Mouse (Mus musculus) CD8-positive naive resting alpha-beta T cell, adult 2 months (primary cell): ENCODE measurements around the gene Cd80.

Source experiments
- DNase-seq, 2 experiments: peaks; one replicate each; pipeline ENCODE4 v3.0.0; 2022; ENCODE audit warnings: low read depth in 2 of 2, low spot score in 2 of 2

Cd80 gene

DNA sequence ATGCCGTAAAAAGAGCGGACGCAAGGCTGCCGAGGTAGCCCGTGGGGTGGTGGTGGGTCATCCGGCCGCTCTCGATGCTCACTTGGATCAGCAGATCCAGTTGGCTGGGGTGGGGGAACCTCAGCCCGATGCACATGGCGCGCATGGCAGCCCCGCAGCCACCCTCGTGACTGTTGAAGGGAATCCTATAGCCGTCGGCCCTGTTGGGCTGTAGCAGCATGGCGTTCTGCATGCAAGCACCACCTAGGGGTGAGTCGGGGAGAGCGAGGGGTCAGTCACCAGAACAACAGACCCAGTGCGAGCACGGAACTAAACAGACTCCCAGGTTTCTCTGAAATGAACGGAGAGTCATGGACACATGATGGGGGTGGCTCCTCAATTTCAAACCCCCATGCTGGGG lies 8.0 kb upstream of the Cd80 start:
- DNase-seq: no peak

DNA sequence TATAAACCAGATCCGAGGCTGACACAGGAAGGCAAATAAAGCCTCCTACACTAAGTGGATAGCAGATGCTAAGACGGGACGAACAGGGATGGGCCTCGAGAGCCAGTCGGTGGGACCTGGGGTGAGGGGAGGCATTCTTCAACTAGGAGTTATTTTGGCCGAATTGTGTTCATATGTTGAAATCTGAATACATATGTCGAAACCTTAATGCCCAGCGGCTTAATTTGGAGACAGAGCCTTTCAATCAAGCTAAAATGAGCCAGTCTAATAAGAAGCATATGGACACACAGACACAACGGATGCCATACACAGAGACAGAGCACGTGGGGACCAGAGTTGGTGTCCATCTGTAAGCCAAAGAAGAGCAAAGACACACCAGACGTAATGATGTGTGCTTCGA lies 6.9 kb upstream of the Cd80 start:
- DNase-seq: no peak

DNA sequence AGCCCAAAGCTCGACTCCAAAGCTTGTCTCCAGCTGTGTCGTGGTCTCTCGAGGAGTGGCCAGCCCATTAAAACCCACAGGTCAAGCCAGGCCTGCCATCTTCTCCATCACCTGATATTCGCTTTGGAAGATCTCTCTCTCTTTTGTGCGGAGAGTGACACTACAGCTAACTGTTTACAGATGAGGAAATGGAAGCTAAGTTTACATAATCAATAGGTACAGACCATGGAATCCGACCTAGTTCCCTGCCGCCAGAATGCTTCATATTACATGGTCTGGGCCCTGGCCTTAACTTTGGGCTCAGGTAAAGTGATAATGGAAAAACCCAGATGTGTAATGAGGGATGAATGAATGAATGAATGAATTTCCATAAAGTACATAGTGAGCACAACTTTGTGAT lies 4.7 kb upstream of the Cd80 start:
- no peak for DNase-seq

DNA sequence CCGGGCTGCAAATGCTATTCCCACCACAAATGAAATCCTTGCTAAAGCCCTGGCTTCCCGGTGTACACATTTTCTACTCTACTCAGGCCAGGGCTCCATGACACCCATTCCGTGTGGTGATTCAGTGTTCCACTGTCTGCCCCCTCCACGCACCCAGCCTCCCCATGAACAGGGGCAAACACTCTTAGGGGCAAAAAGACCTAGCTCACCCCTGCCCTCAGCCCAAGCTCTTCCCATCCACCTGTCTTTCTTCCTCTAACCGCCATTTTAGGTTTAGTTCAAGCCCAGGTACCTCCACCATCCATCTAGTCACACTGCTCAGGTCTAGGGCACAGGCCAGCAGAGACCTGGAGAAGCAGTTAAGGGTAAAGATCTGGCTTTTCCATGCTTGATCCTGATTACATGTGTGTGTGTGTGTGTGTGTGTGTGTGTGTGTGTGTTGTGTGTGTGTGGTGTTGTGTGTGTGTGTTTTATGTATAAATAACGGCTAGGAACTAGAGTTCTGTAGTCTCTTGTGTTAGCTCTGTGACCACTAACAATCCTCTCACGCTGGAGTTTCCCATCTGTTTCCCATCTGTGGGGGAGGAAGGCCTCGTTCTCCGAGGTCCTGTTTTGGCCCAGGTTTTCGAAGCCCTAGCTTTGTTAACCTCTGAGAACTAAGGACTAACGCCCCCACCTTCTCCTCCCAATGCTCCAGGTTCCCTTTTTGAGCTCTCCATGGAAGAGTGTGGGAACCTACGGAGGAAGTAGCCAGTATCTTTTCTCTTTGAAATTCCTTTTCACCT lies 3.7 kb upstream of the Cd80 start:
- DNase-seq: no peak

DNA sequence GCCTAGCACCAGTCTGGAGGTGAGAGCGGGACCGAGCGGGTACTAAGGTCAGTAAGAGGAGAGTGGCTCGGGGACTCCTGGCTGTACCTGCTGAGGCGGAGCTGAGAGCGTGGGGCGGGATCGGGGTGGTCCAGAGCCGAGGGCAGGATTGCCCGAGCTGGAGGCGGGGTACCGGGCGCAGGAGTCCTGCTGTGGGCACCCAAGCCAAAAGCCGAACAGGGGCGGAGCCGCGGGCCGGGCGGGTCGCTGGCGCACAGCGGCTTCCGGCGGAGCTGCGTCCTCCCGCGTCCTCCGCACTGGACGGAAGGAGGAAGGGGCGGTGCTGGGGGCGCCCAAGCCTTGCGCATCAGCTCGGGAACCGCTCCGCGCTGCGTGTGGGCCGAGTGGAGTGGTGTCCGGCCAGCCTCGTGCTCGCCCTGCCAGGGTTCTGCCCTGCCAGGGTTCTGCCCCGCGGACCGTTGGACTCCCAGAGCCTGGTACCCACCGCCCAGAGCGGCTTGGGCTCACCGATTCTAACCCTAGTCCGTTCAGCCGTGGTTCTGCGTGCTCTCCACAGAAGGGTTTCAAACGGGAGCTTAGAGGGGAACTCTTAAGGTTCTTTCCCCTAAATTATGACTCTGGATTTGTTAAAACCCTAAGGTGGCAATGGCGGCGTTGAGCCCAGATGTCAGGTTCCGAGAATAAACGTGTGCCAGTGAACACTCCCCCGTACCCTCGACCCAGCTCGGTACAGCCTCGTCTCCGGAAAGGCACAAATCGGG lies 2.7 kb upstream of the Cd80 start, which contains the start of gene Adprh:
Adprh (minus strand) TSS at position 262 of the 761 bp plus-strand sequence.
- DNase-seq: peak; percentile 58 to 65

DNA sequence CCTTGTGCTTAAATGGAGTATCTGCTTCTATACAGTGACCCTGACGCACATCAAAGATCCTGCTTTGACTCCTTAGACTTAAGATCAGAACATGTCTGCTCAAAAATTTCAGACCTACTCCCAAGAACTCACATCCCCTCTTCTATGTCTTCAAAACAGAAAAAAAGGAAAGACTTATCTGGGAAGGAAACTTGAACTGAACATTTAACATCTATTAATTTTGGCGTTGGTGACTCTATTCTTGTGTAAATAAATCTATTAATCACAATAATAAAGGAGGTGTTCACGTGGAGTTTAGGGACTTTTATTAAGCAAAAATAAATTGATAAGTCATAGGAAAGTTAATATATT lies 2.2 kb upstream of the Cd80 start:
- DNase-seq: no peak

DNA sequence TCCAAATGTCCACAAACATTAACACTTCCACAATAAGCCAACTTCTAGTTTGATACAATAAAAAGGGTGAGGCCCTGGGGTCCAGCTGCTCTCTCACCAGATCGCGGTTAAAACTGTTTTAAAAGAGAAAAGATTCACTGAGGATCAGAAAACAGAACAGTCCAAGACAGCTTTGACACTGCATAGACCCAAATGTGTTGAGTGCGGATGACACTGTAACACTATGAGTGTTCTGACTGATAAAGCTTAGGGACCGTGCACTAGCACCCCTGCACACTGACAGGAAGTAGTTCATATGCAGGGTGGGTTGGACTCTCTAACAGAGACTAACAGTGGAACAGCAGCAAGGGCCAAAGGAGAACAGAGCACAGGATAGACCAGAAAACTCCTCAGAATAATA lies 1.4 kb upstream of the Cd80 start:
- DNase-seq: no peak

DNA sequence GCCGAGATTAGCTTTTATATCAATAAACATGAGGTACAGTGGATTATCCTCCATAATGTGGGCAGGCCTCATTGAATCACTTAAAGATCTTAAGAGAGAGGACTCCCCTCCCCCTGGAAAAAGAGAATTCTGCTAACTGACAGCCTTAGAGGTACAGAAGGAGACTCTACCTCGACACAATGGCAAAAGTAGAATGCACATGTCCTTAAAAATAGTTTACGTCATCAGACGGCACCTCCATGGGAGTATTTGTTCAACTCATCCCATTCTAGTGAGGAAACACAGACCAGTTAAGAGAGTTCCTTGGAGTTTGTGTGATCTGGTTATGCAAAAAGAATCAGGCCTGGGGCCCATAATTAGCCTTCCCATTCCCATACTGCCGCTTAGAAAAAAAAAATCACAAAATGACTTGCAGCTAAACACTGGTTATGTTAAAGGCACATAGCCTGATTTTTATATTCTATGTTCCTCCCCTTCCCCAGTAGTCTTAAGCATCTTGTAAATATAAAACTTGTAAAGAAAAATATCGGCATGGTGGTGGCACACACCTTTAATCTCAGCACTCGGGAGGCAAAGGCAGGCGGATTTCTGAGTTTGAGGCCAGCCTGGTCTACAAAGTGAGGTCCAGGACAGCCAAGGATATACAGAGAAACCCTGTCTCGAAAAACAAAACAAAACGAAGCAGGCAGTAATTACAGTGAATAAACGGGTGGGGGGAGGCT lies 667 bp upstream of the Cd80 start:
- DNase-seq: no peak

DNA sequence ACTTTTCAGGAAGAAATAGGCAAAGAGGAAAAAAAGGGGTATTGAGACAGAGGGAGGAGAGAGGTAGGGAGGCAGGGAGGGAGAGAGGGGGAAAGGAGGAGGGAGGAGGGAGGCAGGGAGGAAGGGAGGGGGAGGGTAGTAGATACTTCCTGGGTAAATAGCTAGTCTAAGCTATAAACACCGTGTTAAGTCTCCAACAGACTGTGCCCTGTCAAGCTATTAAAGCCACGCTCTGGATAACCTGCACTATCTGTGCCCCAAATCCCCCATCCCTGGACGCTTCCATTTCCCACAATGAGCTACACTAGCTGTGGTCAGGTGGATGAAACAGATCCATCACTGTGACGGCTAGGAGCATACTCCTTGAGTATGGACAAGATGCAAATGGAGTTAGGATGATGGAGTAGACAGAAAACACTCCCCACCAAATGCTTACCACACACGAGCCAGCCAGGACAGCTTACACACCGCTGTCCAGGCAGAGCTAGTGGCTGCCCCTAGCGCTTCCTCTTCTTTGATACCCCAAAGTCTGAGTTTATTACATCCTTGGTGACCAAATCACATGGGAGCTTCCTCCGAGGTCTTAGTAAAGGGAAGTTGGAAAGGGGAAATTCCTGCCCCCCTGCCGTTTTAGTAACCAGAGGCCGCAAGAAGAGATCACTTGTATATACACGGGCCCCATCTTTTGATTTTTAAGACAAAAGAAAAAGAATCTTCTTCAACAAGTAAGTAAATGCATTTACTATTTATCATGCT lies 1.6 kb downstream of the Cd80 start:
- DNase-seq: no peak

DNA sequence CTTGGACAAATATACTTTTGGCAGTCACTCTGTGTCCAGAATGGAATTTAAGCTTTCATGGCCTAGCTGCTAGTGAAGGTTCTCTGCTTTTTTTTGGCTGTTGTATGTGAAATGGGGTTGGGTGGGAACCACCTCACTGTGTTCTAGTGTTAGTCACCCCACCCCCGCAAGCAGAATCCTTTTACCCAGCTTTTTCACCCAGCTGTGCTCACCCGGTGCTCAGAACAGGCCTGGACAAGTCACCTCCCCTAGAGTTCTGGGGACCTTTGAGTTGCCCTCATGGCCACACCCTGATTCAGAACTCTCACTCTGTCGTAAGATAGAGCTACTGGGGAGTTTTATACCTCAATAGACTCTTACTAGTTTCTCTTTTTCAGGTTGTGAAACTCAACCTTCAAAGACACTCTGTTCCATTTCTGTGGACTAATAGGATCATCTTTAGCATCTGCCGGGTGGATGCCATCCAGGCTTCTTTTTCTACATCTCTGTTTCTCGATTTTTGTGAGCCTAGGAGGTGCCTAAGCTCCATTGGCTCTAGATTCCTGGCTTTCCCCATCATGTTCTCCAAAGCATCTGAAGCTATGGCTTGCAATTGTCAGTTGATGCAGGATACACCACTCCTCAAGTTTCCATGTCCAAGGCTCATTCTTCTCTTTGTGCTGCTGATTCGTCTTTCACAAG lies 3.4 kb downstream of the Cd80 start:
- DNase-seq: no peak

DNA sequence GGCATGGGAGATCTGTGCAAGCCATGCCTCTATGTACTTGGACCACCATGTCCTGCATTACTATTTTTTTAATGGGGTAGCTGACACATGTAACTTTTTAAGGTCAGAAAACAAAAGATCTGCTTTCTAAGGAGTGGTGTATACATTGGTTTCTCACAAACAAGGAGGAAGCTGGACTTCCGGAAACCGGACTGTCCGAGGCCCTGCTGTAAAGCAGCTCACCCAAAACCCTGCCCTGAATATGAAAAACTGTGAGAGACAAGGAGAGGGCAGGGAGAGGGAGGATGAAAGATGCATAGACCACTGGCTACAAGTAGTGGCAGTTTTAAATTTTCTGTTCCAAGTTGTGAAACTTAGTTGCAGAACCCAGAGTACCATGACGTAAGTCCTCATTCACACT lies 4.6 kb downstream of the Cd80 start:
- no peak for DNase-seq

DNA sequence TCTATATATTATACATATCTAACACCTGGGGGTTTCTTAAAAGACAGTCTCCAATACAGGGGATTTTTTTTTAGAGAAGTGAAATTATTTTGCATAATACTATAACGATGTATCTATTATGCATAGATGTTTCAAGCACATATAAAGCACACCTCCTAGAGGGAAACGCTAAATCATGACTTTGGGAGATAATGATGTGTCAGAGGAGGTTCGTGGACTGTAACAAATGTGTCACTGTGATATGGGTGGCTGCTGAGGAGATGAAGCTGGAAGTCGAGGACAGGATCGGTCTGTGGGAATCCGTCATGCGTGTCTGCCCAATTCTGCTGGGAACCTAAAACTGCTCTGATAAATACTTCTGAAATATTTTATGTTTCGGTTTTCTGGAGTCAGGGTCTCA lies 6.4 kb downstream of the Cd80 start:
- DNase-seq: no peak

DNA sequence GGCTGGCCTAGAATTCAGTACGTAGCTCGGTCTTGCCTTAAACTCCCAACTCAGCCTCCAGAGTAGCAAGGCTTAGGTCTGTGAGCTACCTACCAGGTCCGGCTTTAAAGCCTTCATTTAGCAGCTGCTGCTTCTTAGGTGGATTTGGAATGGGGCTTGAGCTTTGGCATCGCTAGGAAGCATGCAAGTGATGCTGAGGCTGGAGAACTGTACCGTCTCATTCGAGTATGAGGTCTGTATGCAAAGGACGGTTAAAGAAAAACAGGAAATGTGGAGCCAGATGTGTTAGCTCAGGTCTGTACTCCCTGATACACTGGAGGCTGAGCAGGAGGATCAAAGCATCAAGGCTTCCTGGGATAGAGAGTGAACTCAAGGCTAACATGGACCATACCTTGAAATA lies 6.8 kb downstream of the Cd80 start:
- no peak for DNase-seq

DNA sequence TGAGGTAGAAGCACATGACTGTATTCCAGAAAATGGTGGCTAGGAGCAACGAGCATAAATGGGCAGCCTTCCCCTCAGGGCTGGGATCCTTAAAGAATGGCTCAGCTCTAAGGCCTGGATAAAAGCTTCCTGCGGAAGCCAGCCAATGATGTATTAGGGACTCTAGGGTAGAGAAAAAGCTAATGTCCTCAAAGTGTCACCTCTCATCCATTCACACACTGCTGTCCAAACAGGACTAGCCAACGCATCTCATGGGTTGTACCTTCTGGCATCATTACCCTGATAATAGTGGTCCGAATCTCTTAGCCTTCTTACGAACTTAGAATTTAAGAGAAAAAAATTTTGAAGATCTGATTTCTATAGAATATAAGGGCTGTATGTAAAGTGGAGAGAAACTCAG lies 7.9 kb downstream of the Cd80 start:
- no peak for DNase-seq

DNA sequence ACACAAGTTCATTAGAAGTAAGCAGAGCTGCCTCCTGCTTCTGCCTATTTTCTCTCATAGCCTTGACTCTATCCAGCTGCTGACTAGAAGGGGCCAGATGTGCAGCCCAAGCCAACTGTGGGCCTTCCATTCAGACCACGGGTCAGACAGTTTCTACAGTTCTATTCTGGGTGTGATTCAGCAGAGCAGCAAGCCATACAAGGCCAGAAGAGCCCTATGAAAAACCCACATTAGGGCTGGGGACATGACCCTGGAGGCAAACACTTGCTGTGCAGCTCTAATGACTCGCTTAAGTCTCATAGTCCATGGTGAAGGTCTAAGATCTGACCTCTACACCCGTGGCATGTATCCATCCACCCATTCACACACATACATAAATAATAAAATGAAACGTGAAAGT lies 10.7 kb downstream of the Cd80 start:
- no peak for DNase-seq

DNA sequence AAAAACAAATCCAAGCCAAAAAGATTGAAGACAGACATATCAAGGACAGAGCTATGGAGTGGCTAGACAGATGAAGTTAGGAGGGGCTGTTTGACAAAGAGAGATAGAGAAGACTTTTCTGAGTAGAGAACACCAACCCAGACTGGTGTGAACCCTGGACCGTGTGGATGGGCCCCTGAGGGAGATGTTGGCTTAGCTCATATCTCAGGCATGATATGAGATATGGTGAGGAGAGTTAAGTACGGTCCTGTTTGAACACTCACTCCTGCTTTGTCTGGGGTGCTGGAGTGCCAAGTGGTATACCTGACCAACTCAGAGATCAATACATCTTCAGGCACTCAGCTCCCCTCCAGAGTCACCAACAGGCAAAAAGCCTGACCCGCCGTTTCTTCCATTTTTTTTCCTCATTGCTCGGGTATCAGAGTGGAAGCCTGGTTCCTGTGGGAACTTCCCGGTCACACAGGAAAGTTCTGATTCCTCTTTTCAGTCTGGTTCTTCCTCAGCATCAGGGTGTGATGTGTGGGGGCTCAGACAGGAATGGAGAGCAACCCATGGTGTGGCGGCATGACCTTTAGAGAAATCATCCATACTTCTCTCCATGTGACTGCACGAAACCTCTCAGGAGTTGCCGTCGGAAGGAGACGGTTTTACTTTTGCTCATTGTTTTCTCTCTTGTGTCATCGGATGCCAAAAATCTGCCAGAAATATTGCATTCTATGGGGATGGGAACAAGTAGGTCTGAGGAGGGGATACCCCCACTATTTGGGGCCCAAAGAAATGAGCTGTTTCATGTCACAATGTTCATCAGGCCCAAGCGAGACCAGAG lies 11.9 kb downstream of the Cd80 start:
- DNase-seq: no peak

DNA sequence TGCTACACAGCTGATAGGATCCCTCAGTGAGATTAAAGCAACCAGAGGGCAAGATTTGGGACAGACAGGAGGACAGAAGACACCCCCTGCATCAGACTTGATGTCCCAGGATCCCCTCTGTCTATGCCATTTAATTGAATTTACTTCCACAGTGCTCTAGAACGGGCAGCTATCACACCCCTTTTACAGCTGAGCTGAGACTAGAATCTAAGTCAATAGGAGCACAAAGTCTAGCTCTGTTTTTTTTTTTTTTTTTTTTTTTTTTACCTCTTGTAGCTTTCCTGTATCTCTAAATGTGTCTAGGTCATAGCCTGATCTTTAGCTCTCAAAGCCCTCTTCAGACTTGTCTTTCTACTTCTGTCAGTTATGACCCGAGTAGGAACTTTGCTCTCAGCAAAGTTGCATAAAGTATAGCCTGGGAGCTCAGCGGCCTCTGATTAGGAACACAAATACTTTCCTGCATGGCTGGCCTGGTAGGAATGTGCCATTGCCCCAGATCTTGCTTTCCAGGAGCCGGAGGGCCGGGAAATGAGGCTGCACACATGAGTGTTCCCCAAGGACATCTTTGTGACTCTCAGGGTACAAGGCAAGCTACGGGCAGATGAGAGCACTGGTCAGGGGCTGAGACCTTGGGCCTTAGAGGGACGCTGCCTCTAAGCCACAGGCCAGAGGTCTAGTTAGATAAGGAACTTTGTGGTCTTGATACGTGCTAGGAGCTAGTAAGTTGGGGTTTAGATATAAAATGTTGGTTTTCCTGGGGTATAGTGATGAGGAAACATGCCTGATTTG lies 12.8 kb downstream of the Cd80 start:
- no peak for DNase-seq

DNA sequence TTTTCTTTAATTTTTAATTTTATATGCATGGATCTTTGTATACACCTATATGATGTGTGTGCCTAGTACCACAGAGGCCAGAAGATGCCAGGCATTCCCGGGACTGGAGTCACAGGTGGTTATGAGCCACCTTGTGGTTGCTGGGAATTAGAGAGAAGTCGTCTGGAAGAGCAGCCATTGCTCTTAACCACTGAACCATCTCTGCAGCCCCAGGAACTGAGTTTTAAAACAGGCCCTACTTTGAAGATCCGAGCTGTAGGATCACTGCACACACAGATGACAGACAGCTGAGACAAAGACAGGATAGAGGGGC lies 13.3 kb downstream of the Cd80 start:
- no peak for DNase-seq

DNA sequence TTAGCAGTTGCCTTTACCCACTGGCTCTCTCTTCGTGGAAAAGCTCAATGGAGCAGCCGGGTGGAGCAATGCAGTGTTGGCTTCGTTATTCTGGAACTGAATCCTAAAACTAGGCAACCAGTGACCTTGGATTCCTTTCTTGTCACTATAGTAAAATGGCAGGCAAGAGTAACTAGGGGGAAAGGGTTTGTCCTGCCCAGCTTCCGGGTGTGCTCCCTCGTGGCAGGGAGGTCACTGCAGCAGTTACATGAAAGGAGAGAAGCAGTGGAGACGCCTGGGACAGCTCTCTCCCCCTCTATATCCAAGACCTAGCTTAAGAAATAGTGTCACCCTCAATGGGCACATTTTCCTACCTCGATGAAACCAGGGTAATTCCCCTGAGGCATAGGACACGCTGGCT lies 14.1 kb downstream of the Cd80 start:
- DNase-seq: no peak
